Mouse (Mus musculus) neural tube, embryonic 14.5 days (tissue): ENCODE data around the gene Katna1. TPM values are rescaled to one million over a fixed set of nuclear protein-coding genes. Genes with fewer than 3 reads are reported as not detected.
A peak's percentile ranks its signal among the peaks of the same experiment; 100 is the strongest.

Experiments used
- ATAC-seq: fragments of 200-750 bp; cut with Nextera tagmentation; 2 replicates; pipeline ENCODE4 v1.8.0; 2017; ENCODE audit warnings: low read depth, mild to moderate bottlenecking, moderate TSS enrichment, moderate library complexity
- H3K27ac ChIP-seq: fragments of 300-500 bp; sonication (generic); 2 replicates; pipeline ENCODE4 v1.5.1; 2014; ENCODE audit warnings: low read depth, mild to moderate bottlenecking, control low read depth, low read length, moderate library complexity, mixed read lengths
- H3K27me3 ChIP-seq: fragments of 300-500 bp; sonication (generic); 2 replicates; pipeline ENCODE4 v1.6.1; 2014; ENCODE audit warnings: low read length; ENCODE audit not compliant: control insufficient read depth, insufficient read depth
- H3K36me3 ChIP-seq: fragments of 300-500 bp; sonication (generic); 2 replicates; pipeline ENCODE4 v1.6.1; 2014; ENCODE audit warnings: low read length, mixed read lengths; ENCODE audit not compliant: control insufficient read depth, insufficient read depth
- H3K4me1 ChIP-seq: fragments of 300-500 bp; sonication (generic); 2 replicates; pipeline ENCODE4 v1.6.1; 2014; ENCODE audit warnings: low read length; ENCODE audit not compliant: control insufficient read depth, insufficient read depth
- H3K4me2 ChIP-seq: fragments of 300-500 bp; sonication (generic); 2 replicates; pipeline ENCODE4 v1.6.1; 2014; ENCODE audit warnings: mild to moderate bottlenecking, low read depth, low read length, control low read depth
- H3K4me3 ChIP-seq: fragments of 300-500 bp; sonication (generic); 2 replicates; pipeline ENCODE4 v1.5.1; 2014; ENCODE audit warnings: low read depth, low read length, control low read depth, mixed read lengths
- H3K9ac ChIP-seq: fragments of 300-500 bp; sonication (generic); replicated peaks from 2 replicates; pipeline ENCODE4 v1.6.1; 2014; ENCODE audit warnings: low read depth, mild to moderate bottlenecking, control low read depth, low read length, mixed read lengths
- H3K9me3 ChIP-seq: fragments of 300-500 bp; sonication (generic); 2 replicates; pipeline ENCODE4 v1.6.1; 2016; ENCODE audit warnings: low read length; ENCODE audit not compliant: control insufficient read depth
- WGBS: fragments of 180-500 bp; shearing (Covaris S2); extraction: QIAGEN DNeasy Blood & Tissue Kit; methylation state at CpG from one replicate; pipeline ENCODE4 v1.1.7; 2014; 5-methylcytosine and 5-hydroxymethylcytosine counted together
- polyA plus RNA-seq: library from polyadenylated mRNA; unstranded; fragments of >200 nt; fragmentation: Nextera tagmentation; extraction: Ambion mirVana; gene quantifications from 2 replicates; pipeline ENCODE4 v1.2.1, GENCODE M21; 2014

The Katna1 gene
- polyA plus RNA-seq, 1 experiment from 2014 or later = 32.3 TPM

DNA sequence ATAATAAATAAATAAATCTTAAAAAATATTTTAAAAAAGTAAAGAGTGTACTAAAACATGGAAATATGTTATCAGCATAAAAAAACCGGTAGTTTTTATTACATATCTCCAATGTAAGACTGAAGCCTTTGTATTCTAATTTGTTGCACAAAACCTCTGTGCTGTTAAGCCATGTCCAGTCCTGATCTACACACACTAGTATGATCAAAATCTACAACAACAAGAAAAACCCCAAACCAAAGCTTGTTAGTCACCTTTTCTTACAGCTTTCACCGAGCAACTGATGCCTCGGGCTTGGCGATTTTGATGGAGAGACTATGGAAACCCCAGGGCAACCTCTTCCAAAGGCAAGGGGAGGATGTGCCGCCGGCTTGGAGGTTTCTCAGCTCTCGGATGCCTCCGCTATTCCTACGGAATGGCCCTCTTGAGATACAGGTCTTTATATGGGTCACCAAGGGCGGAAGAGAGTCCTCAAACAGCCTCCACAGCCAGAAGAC lies 66.5 kb downstream of the Katna1 start:
- H3K4me2 ChIP-seq = peak overlapping the region; percentile 43
- H3K4me1 ChIP-seq = peaks cover 13% of the 10 kb centered on the region
- 2% methylated on average over 10 of the region's 10 CpGs for WGBS
- no peaks in the 10 kb centered on the region for H3K27me3 ChIP-seq
- H3K9me3 ChIP-seq = no peaks in the 10 kb centered on the region
- peak overlapping the region; percentile 65 for H3K9ac ChIP-seq
- peaks cover 5% of the 10 kb centered on the region for H3K36me3 ChIP-seq
- ATAC-seq = peak; percentile 41
- H3K27ac ChIP-seq = peak overlapping the region; percentile 60
- peak overlapping the region; percentile 73 for H3K4me3 ChIP-seq

DNA sequence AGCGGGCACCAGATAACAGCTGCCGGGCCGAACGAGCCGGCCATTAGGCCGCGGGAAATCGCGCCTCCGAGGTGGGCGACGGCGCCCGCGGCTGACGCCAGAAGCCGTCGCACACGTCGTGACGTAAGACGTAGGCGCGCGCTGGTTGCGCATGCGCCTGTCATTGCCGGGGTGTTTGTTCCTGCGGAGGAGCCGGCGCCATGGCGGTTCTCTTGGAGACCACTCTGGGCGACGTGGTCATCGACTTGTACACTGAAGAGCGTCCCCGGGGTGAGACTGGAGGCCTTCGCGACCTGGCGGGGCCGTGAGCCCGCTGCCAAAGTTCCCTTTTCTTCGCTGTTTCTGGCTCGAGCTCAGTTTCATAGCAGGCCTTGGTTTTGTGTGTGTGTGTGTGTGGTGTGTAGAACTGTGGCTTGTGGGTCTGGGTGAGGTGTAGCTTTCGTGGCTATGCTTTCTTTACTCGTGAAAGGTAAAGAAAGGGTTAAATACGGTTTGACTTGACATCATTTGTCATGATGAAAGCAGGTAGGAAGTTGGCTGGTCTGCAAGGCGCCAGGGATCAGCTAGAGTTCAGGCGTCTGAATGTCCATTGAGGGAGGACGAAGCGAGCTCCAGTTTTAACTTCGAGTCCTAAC lies 67.1 kb downstream of the Katna1 start, which contains the start of the genes Ginm1 and Ppil4:
Gene Ginm1, minus strand, starts transcription at position 74 of the 635 bp plus-strand sequence.
Gene Ppil4, plus strand, starts transcription at position 141 of the 635 bp plus-strand sequence.
- H3K9ac ChIP-seq = peak within 1 kb of the TSS; percentile 65
- peak; percentile 95 for ATAC-seq
- peaks cover 13% of the 10 kb centered on the region for H3K4me1 ChIP-seq
- H3K27ac ChIP-seq = peak within 1 kb of the TSS; percentile 60
- no peaks in the 10 kb centered on the region for H3K9me3 ChIP-seq
- H3K27me3 ChIP-seq = no peaks in the 10 kb centered on the region
- under 1% methylated on average over 43 of the region's 52 CpGs for WGBS
- H3K36me3 ChIP-seq = peaks cover 11% of the 10 kb centered on the region
- peak within 1 kb of the TSS; percentile 73 for H3K4me3 ChIP-seq
- H3K4me2 ChIP-seq = peak within 1 kb of the TSS; percentile 68

DNA sequence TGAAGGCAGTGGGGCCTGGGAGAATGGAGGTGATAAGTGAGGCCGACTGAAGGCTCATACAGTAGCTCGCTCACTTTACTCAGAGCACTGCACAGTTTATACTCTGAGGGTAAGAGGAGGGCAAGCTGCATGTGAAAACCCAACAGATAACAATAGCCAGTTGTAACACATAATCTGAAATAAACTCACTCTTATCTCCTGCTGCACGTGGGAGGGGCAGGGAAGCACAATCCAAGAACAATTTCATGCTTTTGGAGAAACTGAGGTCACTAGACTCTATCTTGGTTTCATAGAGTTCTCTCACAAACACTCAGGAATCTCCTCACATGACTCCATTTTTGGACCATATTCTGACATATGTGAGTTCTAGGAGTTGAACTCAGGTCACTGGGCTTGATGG lies 75.5 kb downstream of the Katna1 start:
- WGBS = 94% methylated on average over 3 of the region's 3 CpGs
- no peak overlapping the region for H3K4me2 ChIP-seq
- H3K27me3 ChIP-seq = no peaks in the 10 kb centered on the region
- peaks cover 64% of the 10 kb centered on the region for H3K36me3 ChIP-seq
- H3K27ac ChIP-seq = no peak overlapping the region
- H3K9ac ChIP-seq = no peak overlapping the region
- no peaks in the 10 kb centered on the region for H3K9me3 ChIP-seq
- H3K4me3 ChIP-seq = no peak overlapping the region
- ATAC-seq = no peak
- H3K4me1 ChIP-seq = no peaks in the 10 kb centered on the region

DNA sequence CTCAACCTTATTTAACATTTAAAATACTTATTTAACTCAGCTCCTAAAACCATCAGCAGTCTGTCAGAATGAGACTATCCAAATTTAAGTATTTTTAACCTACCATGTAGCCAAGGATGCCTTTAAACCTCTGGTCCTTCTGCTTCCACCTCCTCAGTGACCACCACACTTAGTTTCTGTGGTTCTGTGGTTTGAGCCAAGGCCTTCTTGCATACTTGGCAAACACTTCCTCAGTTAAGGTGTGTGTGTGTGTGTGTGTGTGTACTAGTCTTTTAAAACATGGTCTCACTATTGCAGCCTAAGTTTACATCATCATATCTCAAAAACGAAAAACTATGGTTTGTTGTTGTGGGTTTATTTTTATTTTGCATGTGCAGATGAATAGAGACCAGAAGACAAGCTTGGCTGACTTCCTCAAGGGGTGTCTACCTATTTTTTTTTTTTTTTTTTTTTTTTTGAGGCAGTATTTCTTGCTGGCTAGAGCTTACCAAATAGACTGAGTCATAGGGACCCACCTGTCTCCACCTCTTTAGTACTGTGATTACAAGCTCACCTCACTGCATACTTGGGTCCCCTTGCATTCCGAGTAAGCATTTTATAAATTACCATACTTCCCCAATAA lies 76.8 kb downstream of the Katna1 start:
- peaks cover 62% of the 10 kb centered on the region for H3K36me3 ChIP-seq
- 98% methylated on average over 2 of the region's 2 CpGs for WGBS
- ATAC-seq = no peak
- no peaks in the 10 kb centered on the region for H3K9me3 ChIP-seq
- H3K4me1 ChIP-seq = no peaks in the 10 kb centered on the region
- H3K9ac ChIP-seq = no peak overlapping the region
- no peaks in the 10 kb centered on the region for H3K27me3 ChIP-seq
- no peak overlapping the region for H3K4me3 ChIP-seq
- H3K27ac ChIP-seq = no peak overlapping the region
- no peak overlapping the region for H3K4me2 ChIP-seq

DNA sequence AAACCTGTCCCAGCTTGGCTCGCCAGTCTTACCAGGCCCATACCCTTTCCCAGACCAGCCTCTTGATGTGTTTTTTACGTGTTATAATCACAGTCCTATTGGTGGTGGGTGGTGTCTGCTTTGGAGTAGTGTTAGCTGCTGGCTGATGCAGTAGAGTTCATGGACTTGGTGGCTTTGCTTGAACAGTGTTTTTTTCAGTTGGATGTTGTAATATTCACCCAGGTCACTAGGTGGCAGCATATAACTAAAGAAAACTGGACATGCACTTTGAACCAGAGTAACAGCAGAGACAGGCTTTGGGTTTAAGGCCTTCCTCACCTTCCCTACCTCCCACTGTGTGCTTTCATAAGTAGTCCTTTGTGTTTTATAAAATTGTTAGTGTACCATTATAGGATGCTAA lies 84.1 kb downstream of the Katna1 start:
- Histone ChIP-seq H3K36me3 (peaks cover 44% of the 10 kb centered on the region), H3K4me2 (no peak overlapping the region), H3K4me3 (no peak overlapping the region), H3K27me3 (no peaks in the 10 kb centered on the region), H3K27ac (no peak overlapping the region), H3K4me1 (no peaks in the 10 kb centered on the region), H3K9me3 (no peaks in the 10 kb centered on the region), H3K9ac (no peak overlapping the region)
- ATAC-seq = peak; percentile 38; the same call in 1 of the 2 replicates
- 53% methylated on average over 2 of the region's 2 CpGs for WGBS

Other genes starting within 250 kb of the Katna1 start
- 37.8 and 39.1 TPM in 2 replicates for gene Lrp11, start 136.2 kb upstream of the Katna1 start, polyA plus RNA-seq
- gene Nup43, start 58.5 kb upstream of the Katna1 start, polyA plus RNA-seq = 26.7 and 28.0 TPM in 2 replicates
- gene Pcmt1, start 44.9 kb upstream of the Katna1 start, polyA plus RNA-seq = 176 and 185 TPM in 2 replicates
- gene Lats1, start 44.8 kb upstream of the Katna1 start, polyA plus RNA-seq = 17.5 and 19.5 TPM in 2 replicates
- 50.8 and 55.2 TPM in 2 replicates for gene Ginm1, start 66.8 kb downstream of the Katna1 start, polyA plus RNA-seq
- gene Ppil4, start 66.9 kb downstream of the Katna1 start, polyA plus RNA-seq = 48.1 and 48.7 TPM in 2 replicates
- gene Zc3h12d, start 106.5 kb downstream of the Katna1 start, polyA plus RNA-seq = 0.08 and 0.17 TPM in 2 replicates
- 18.7 and 22.2 TPM in 2 replicates for gene Tab2, start 230.2 kb downstream of the Katna1 start, polyA plus RNA-seq